Mouse (Mus musculus) gastrocnemius, adult 2 months (tissue): ENCODE data around the gene Rpgr. TPM values are rescaled to one million over a fixed set of nuclear protein-coding genes. Genes with fewer than 3 reads are reported as not detected.
A peak's percentile ranks its signal among the peaks of the same experiment; 100 is the strongest.

Experiments used
- DNase-seq: peaks from one replicate; pipeline ENCODE4 v3.0.0; 2022
- H3K27ac ChIP-seq: fragments of 200-600 bp; 2 replicates; pipeline ENCODE4 v1.8.1; 2022; ENCODE audit warnings: mild to moderate bottlenecking
- H3K4me3 ChIP-seq: fragments of 200-600 bp; 2 replicates; pipeline ENCODE4 v1.8.1; 2022; ENCODE audit warnings: mild to moderate bottlenecking, moderate library complexity
- CTCF ChIP-seq: fragments of 200-600 bp; IDR thresholded peaks from 2 replicates; pipeline ENCODE4 v1.8.1; 2022; ENCODE audit warnings: antibody characterized with exemption, mild to moderate bottlenecking, moderate library complexity
- intact Hi-C: fragments of 180-260 bp; cut with DNase I; formaldehyde crosslinking; loops from one replicate; pipeline ENCODE4 v1.15.1; 2025
- long read RNA-seq, 2 experiments: library from polyadenylated mRNA; stranded (forward); transcript quantifications; one replicate each; pipeline ENCODE4 v2.0.0; 2021
- total RNA-seq, 2 experiments: library from RNA; stranded (reverse); gene quantifications; 2 replicates each; pipeline ENCODE4 v1.2.3; 2021

Rpgr gene
- total RNA-seq, result 1 to 10 TPM; 1.4 to 1.7 TPM
- long read RNA-seq, experiment 1, partial matches to known transcripts, result 0 of 2 reads
- long read RNA-seq, experiment 1, other reads (novel, unspliced or antisense), result 0 of 2 reads
- long read RNA-seq, experiment 2, partial matches to known transcripts, result 0 of 2 reads
- long read RNA-seq, experiment 2, other reads (novel, unspliced or antisense), result 1 of 2 reads

DNA sequence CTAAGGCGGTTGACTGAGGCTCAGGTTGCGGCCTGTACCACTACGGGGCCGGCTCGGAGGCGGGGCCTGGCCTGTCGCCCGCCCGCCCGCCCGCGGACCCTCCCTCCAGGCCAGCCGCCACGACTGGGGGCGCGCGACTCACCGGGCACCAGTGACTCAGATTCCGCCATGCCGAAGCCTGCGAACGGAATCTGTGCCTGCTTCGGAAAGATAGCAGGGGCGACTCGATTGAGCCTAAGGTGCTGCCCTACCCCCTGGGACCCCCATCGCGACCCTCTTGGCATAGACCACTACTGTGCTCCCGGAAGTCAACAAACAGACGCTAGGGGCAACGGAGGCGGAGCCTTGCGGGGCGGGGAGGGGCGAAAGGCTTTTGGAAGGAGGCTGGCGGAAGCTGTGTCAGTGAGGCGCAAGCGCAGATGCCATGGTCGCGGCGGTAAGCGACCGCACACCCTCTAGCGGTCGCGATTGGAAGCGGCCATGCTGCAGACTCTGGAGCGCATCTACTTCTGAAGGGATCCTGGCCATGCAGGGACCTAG is at the start of gene Rpgr:
Rpgr (minus strand) TSS at position 511 of the 540 bp plus-strand sequence.
- intact Hi-C loops, result loop anchor here (10.0 kb wide), 1 partner anchor 268 kb away; the partner anchor contains the start of gene Tspan7
- DNase-seq, result peak; percentile 94
- peak within 1 kb of the TSS; percentile 86 for H3K27ac ChIP-seq
- H3K4me3 ChIP-seq, result peak within 1 kb of the TSS; percentile 73
- TF ChIP-seq CTCF, result peak; percentile 82

DNA sequence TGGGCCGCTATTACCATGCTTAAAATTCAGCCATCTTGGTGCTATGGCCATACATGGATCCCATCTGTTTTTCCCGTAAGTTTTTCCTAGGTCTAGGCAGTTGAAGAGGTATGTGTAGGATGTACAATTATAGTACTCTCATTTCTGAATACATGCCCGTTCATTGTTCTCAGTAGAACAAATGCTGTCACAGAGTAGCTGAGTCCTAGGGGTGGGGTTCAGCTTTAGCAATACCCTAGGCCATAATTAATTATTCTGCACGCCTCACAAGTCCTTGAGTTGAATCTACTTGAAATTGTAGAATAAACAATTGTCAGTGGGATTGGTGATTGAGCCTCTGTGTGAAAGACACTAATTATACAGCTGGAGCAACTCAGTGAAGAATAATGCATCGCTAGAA is 41.5 kb upstream of the Rpgr start:
- TF ChIP-seq CTCF, result no peak
- H3K4me3 ChIP-seq, result no peak overlapping the region
- intact Hi-C loops, result no loop called here
- H3K27ac ChIP-seq, result peak overlapping the region; percentile 76
- DNase-seq, result no peak

GRCm38 (mm10) chrX:10257774-10258173 is 41.1 kb upstream of the Rpgr start:
- no peak overlapping the region for H3K4me3 ChIP-seq
- intact Hi-C loops, result no loop called here
- TF ChIP-seq CTCF, result no peak
- no peak for DNase-seq
- peak overlapping the region; percentile 76 for H3K27ac ChIP-seq

DNA sequence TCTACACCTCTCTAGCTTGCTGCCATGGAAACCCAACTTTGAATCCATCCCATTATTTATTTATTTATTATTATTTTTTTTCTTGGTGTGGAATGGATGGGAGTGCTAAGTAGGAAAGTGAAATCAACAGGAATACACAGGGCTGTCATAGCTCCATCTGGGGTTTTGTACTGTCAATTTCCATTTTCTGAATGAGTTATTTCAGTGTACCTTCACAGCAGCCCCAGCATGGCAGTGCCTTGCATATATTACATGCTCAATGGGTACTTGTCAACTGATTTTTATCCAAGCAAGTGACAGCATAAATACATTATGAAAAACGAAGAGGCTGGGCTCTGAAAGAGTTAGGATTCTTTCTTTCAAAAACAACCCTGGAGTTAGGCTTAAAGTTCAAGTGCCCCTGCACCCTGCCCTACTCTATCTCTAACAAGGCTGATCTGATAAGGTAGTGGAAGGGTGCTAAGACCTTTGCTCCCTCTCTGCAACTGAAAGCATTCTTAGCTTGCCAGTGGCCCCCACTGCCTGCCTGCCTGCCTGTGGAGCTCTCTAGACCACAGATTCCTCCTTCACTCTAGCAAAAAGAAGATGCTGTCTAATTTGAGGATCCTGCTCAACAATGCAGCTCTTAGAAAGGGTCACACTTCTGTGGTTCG is 35.3 kb upstream of the Rpgr start, which contains the start of gene Otc:
Otc (plus strand) TSS at position 454 of the 653 bp plus-strand sequence.
- intact Hi-C loops, result no loop called here
- Histone ChIP-seq H3K4me3 (no peak within 1 kb of the TSS), H3K27ac (peak within 1 kb of the TSS; percentile 48)
- no peak for TF ChIP-seq CTCF
- no peak for DNase-seq

DNA sequence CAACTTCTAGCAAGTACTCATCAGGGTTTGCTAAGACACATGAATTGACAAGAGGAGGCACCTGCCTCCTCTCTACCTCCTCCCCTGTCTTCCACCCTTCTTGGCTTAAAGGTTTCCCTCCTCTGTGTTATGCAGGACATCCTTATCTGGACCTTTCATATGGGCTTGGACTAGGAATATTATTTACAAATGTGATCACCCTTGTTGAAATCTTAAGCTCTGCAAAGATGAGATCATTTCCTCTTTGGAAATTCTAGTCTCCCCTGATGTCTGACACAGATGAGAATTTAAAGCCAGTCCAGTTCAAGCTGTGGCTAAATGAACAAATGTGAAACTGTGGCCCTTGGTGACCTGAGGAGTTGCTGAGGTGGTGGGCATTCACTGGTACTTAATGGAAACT is 34.6 kb upstream of the Rpgr start:
- intact Hi-C loops, result no loop called here
- TF ChIP-seq CTCF, result no peak
- Histone ChIP-seq H3K27ac (peak overlapping the region; percentile 48), H3K4me3 (no peak overlapping the region)
- no peak for DNase-seq

DNA sequence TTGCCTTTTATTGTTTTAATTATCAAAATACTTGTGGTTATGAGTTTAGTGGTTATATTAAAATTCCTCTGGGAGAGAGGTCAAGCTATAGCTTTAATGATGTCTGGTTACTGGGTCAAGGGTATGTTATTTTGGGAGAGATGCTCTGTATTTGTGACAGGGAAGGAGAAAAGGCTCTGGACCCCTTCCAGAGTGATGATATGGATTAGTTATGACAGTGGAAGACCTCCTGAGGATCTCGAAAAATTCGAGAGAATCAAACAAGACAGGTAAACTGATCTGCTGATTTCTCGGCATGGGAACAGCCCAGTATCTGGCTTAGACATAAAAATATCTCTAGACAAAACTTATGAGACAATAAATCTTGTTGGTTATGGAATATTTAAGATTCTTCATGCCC is 27.2 kb upstream of the Rpgr start:
- intact Hi-C loops, result no loop called here
- no peak for TF ChIP-seq CTCF
- Histone ChIP-seq H3K4me3 (no peak overlapping the region), H3K27ac (no peak overlapping the region)
- DNase-seq, result no peak

- no peak for DNase-seq
- no peak overlapping the region for H3K27ac ChIP-seq
- intact Hi-C loops, result loop anchor here (10.0 kb wide), 1 partner anchor 85 kb away; no protein-coding TSS in a partner anchor
- TF ChIP-seq CTCF, result no peak
- H3K4me3 ChIP-seq, result no peak overlapping the region
These were observed 22.8 kb upstream of the Rpgr start for GRCm38 (mm10) chrX:10239515-10239914.

DNA sequence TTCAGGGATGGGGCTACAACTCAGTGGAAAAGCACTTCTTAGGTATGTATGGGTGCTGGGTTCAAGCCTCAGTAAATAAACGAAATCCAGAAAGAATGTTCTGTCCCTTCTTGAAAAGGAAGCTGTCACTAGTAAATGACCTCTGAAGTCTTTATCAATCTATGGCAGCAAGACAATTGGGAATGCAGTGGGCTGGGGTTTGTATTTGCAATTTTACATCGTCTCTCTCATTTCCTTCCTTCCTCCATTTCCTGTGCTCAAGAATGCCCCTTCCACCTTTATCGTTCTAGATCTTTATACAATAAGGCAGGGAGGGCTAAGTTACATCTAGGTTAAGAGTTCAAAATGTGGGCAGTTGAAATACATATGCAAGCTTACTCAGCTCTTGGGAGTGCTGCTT is 17.9 kb upstream of the Rpgr start:
- intact Hi-C loops, result loop anchor here (10.0 kb wide), 1 partner anchor 90 kb away; no protein-coding TSS in a partner anchor
- peak overlapping the region; percentile 67; the same call in 1 of the 2 replicates for H3K27ac ChIP-seq
- no peak for TF ChIP-seq CTCF

GRCm38 (mm10) chrX:10233051-10233450 is 16.3 kb upstream of the Rpgr start:
- intact Hi-C loops, result loop anchor here (10.0 kb wide), 1 partner anchor 92 kb away; no protein-coding TSS in a partner anchor
- Histone ChIP-seq H3K4me3 (no peak overlapping the region), H3K27ac (peak overlapping the region; percentile 67; the same call in 1 of the 2 replicates)
- TF ChIP-seq CTCF, result peak; percentile 50
- no peak for DNase-seq

More for the DNA sequence above, 17.9 kb upstream of the Rpgr start:
- H3K4me3 ChIP-seq, result no peak overlapping the region
- no peak for DNase-seq

GRCm38 (mm10) chrX:10219281-10219680 is 2.6 kb upstream of the Rpgr start:
- Histone ChIP-seq H3K4me3 (no peak overlapping the region), H3K27ac (no peak overlapping the region)
- TF ChIP-seq CTCF, result no peak
- intact Hi-C loops, result loop anchor here (10.0 kb wide), 1 partner anchor 266 kb away; the partner anchor contains the start of gene Tspan7
- DNase-seq, result peak; percentile 16

- TF ChIP-seq CTCF, result no peak
- intact Hi-C loops, result loop anchor here (10.0 kb wide), 1 partner anchor 269 kb away; the partner anchor contains the start of gene Tspan7
- no peak for DNase-seq
- Histone ChIP-seq H3K4me3 (peak overlapping the region; percentile 73), H3K27ac (peak overlapping the region; percentile 86)
These were observed 748 bp downstream of the Rpgr start for GRCm38 (mm10) chrX:10215972-10216371.

- no peak for DNase-seq
- Histone ChIP-seq H3K27ac (no peak overlapping the region), H3K4me3 (no peak overlapping the region)
- no peak for TF ChIP-seq CTCF
- intact Hi-C loops, result no loop called here
These were observed 10.8 kb downstream of the Rpgr start for GRCm38 (mm10) chrX:10205937-10206336.

DNA sequence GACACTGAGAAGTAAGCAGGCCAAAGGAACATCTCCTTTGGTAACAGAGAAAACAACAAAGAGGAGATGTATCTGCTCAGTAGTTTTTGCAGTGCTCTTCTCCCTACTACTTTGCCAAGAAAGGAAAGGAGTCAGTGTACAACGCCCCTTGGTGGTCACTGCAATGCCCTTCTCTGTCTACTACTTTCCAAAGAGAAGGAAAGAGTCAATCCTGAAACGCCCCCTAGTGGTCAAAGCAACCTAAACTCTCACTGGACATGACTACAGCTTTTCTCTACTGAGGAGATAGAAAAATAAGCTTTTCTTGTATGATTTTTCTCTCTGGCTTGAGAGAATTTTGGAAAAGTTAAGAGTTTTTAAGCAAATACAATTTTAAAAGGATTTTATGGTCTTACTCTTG is 15.4 kb downstream of the Rpgr start:
- H3K4me3 ChIP-seq, result no peak overlapping the region
- no peak overlapping the region for H3K27ac ChIP-seq
- intact Hi-C loops, result no loop called here
- peak; percentile 64 for TF ChIP-seq CTCF
- peak; percentile 25 for DNase-seq
